Comparison of ENCODE assay signal across 6 mouse cellular contexts in the genomic region with DNA sequence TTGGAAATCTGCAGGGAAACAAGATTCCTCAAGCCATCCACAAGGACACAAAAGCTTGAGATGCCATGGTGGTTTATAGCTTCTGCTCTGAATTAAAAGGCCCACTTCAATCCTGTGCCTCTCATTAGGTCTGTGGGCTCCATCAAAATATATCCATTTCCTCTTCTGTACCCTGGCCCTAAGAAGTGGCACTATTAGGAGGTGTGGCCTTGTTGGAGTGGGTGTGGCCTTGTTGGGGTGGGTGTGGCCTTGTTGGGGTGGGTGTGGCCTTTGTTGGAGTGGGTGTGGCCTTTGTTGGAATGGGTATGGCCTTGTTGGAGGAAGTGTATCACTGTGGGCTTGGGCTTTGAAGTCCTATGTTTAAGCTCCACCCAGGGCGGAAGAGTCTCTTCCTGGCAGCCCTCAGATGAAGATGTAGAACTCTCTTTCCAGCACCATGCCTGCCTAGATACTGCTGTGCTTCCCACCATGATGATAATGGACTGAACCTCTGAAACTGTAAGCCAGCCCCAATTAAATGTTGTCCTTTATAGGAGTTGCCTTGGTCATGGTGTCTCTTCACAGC.
A peak's percentile ranks its signal among the peaks of the same experiment; 100 is the strongest.
DNase-seq lines count a peak whose midpoint lies in the region; ATAC-seq and TF ChIP-seq lines count a peak whose summit lies in the region.
"Not testable (repeated sequence)": the region's sequence is repeated elsewhere in the genome, so short reads cannot be mapped to it uniquely, and the experiment has no call there.

No protein-coding gene starts in this region.

- H3K4me3 ChIP-seq in forebrain, embryonic 11.5 days (ENCODE audit: low read depth, low read length); heart, embryonic 12.5 days; left cerebral cortex, adult 2 months; liver, postnatal 0 days (ENCODE audit: low read depth, low read length); midbrain, embryonic 15.5 days: not testable (repeated sequence)

- intact Hi-C loops in left cerebral cortex, adult 2 months (cut with DNase I) = not testable (repeated sequence)

- H3K27ac ChIP-seq in forebrain, embryonic 11.5 days (ENCODE audit: low read depth, low read length); heart, embryonic 12.5 days (ENCODE audit: poor library complexity, severe bottlenecking); liver, postnatal 0 days (ENCODE audit: low read depth); midbrain, embryonic 15.5 days: not testable (repeated sequence)
- H3K27ac ChIP-seq in left cerebral cortex, adult 2 months = peak overlapping the region; percentile 54; the same call in 1 of the 2 replicates

- TF ChIP-seq EP300 in liver, postnatal 0 days (IDR thresholded peaks at IDR 0.05; ENCODE audit: low read depth) = not testable (repeated sequence)

- TF ChIP-seq CTCF in left cerebral cortex, adult 2 months (IDR thresholded peaks at IDR 0.05); liver, postnatal 0 days (IDR thresholded peaks at IDR 0.05; ENCODE audit: low read depth): not testable (repeated sequence)

- ATAC-seq in forebrain, embryonic 11.5 days (replicated peaks; ENCODE audit: low FRiP score) = peak; percentile 53; the same call in 1 of the 2 replicates
- ATAC-seq in heart, embryonic 12.5 days (ENCODE audit: insufficient number of reproducible peaks, low FRiP score) = peak; percentile 40
- peak; percentile 60 for ATAC-seq in liver, postnatal 0 days
- ATAC-seq in midbrain, embryonic 15.5 days (replicated peaks) = peak; percentile 42; the same call in 1 of the 2 replicates

- not testable (repeated sequence) for H3K36me3 ChIP-seq in forebrain, embryonic 11.5 days (ENCODE audit: control insufficient read depth, insufficient read depth, low read length)
- H3K36me3 ChIP-seq in heart, embryonic 12.5 days = peaks cover 59% of the 10 kb centered on the region
- H3K36me3 ChIP-seq in liver, postnatal 0 days (replicated peaks; ENCODE audit: insufficient read depth, low read length) = peaks cover 37% of the 10 kb centered on the region
- peaks cover 20% of the 10 kb centered on the region for H3K36me3 ChIP-seq in midbrain, embryonic 15.5 days (replicated peaks)
- peaks cover 35% of the 10 kb centered on the region for H3K36me3 ChIP-seq in splenic B cell, adult 2 months (ENCODE audit: control insufficient read depth, insufficient read depth, low read length, poor library complexity, severe bottlenecking)

- H3K4me1 ChIP-seq in forebrain, embryonic 11.5 days (replicated peaks; ENCODE audit: control insufficient read depth, insufficient read depth, low read length); heart, embryonic 12.5 days (replicated peaks); liver, postnatal 0 days (ENCODE audit: insufficient read depth); midbrain, embryonic 15.5 days: not testable (repeated sequence)

- H3K9ac ChIP-seq in forebrain, embryonic 11.5 days (ENCODE audit: low read length); heart, embryonic 12.5 days; liver, postnatal 0 days (replicated peaks); midbrain, embryonic 15.5 days: not testable (repeated sequence)

- 100% methylated on average over 1 of the region's 1 CpGs for WGBS in forebrain, embryonic 11.5 days
- WGBS in heart, embryonic 12.5 days = 94% methylated on average over 1 of the region's 1 CpGs
- WGBS in liver, postnatal 0 days (ENCODE audit: insufficient replicate concordance) = 80% methylated on average over 1 of the region's 1 CpGs
- 100% methylated on average over 1 of the region's 1 CpGs for WGBS in midbrain, embryonic 15.5 days

- not testable (repeated sequence) for H3K4me2 ChIP-seq in forebrain, embryonic 11.5 days (ENCODE audit: low read depth, low read length, severe bottlenecking); heart, embryonic 12.5 days; liver, postnatal 0 days (ENCODE audit: low read depth, low read length); midbrain, embryonic 15.5 days

- DNase-seq in forebrain, embryonic 11.5 days (ENCODE audit: low spot score); left cerebral cortex, adult 2 months (ENCODE audit: extremely low spot score in 1 of 2, low spot score in 2 of 2); liver, postnatal 0 days: not testable (repeated sequence)
- peak; percentile 48 for DNase-seq in splenic B cell, adult 2 months (ENCODE audit: low read depth, low spot score)

- H3K9me3 ChIP-seq in forebrain, embryonic 11.5 days (ENCODE audit: control insufficient read depth, low read length); heart, embryonic 12.5 days (replicated peaks); liver, postnatal 0 days (ENCODE audit: low read length); midbrain, embryonic 15.5 days: not testable (repeated sequence)

- not testable (repeated sequence) for H3K27me3 ChIP-seq in forebrain, embryonic 11.5 days (ENCODE audit: control insufficient read depth, insufficient read depth, low read length); heart, embryonic 12.5 days (replicated peaks); liver, postnatal 0 days (ENCODE audit: insufficient read depth, low read length); midbrain, embryonic 15.5 days (replicated peaks); splenic B cell, adult 2 months (ENCODE audit: control insufficient read depth, insufficient read depth, low read length, poor library complexity, severe bottlenecking)
